Mouse (Mus musculus): ENCODE measurements around the gene Edar.

Gene Edar

GRCm38 (mm10) chr10:58600151-58600550 is 75.3 kb downstream of the Edar start:
- no peak for DNase-seq

GRCm38 (mm10) chr10:58595821-58596220 is 79.6 kb downstream of the Edar start:
- DNase-seq: no peak

- DNase-seq: no peak
Observed at GRCm38 (mm10) chr10:58595197-58595596, 80.3 kb downstream of the Edar start.

- no peak for DNase-seq
Observed at GRCm38 (mm10) chr10:58594486-58594885, 81.0 kb downstream of the Edar start.

GRCm38 (mm10) chr10:58585427-58586223 is 89.8 kb downstream of the Edar start:
- DNase-seq: no peak

- no peak for DNase-seq
Observed at GRCm38 (mm10) chr10:58560521-58560920, 114.9 kb downstream of the Edar start.

GRCm38 (mm10) chr10:58559901-58560300 is 115.6 kb downstream of the Edar start:
- peak; percentile 71 for DNase-seq

- peak; percentile 76 for DNase-seq
Observed at GRCm38 (mm10) chr10:58559098-58559497, 116.4 kb downstream of the Edar start.

GRCm38 (mm10) chr10:58554693-58555387 is 120.6 kb downstream of the Edar start:
- DNase-seq: no peak
